Mouse (Mus musculus) CH12.LX (cell line): ENCODE measurements around the gene Pigu.

Experiments
- CTCF ChIP-seq, 2 experiments: IDR thresholded peaks in 1 of 2; conservative IDR thresholded peaks in 1 of 2; 2 replicates each; pipeline ENCODE4 v1.5.1; 2011 to 2012; ENCODE audit warnings: low read depth in 2 of 2, low read length in 2 of 2, improper control_type of control experiment in 1 of 2, inconsistent platforms in 1 of 2, mild to moderate bottlenecking in 1 of 2, moderate library complexity in 1 of 2
- EP300 ChIP-seq: IDR thresholded peaks from 2 replicates; pipeline ENCODE4 v1.6.1; 2011; ENCODE audit warnings: low read length, improper control_type of control experiment
- HCFC1 ChIP-seq: IDR thresholded peaks from 2 replicates; pipeline ENCODE4 v1.6.1; 2012; ENCODE audit warnings: low read depth, mild to moderate bottlenecking, inconsistent platforms, low read length, improper control_type of control experiment
- JUND ChIP-seq: conservative IDR thresholded peaks from 2 replicates; pipeline ENCODE4 v1.6.1; 2011; ENCODE audit warnings: low read depth, low read length, improper control_type of control experiment
- MAFK ChIP-seq: IDR thresholded peaks from 2 replicates; pipeline ENCODE4 v1.6.1; 2011; ENCODE audit warnings: low read length, improper control_type of control experiment; ENCODE audit not compliant: insufficient replicate concordance
- MAX ChIP-seq: IDR thresholded peaks from 2 replicates; pipeline ENCODE4 v1.6.1; 2011; ENCODE audit warnings: low read length, improper control_type of control experiment
- POLR2A ChIP-seq: IDR thresholded peaks from 2 replicates; pipeline ENCODE4 v1.6.1; 2011; ENCODE audit warnings: low read depth, mild to moderate bottlenecking, improper control_type of control experiment, low read length
- SMC3 ChIP-seq: IDR thresholded peaks from 2 replicates; pipeline ENCODE4 v1.6.1; 2011; ENCODE audit warnings: low read depth, low read length, improper control_type of control experiment
- TBP ChIP-seq: conservative IDR thresholded peaks from 2 replicates; pipeline ENCODE4 v1.6.1; 2011; ENCODE audit warnings: low read depth, low read length, improper control_type of control experiment
- TCF12 ChIP-seq: IDR thresholded peaks from 2 replicates; pipeline ENCODE4 v1.6.1; 2014; ENCODE audit warnings: low read depth, mild to moderate bottlenecking, inconsistent platforms, low read length, improper control_type of control experiment

DNA sequence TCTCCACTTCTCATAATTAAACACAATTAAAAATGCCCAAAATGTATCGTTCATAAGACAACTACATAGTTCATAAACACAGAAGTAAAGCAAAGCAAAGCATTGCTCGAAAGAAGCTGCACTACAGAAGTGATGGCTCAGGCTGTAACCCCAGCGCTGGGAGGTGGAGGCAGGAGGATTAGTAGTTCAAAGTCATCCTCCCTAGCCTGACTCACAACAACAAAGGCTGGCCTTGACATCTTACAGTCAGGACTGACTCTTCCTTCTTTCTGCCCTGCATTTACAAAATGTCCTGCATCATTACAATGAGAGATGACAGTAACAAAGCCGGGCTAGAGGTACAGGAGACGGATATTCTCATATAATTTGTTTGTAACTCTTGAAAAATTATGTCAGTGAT lies 29.3 kb downstream of the Pigu start:
- TF ChIP-seq MAX: no peak
- TF ChIP-seq SMC3: no peak
- no peak for TF ChIP-seq JUND
- TF ChIP-seq CTCF (conservative IDR thresholded peaks at IDR 0.05 in 1 of 2, IDR thresholded peaks at IDR 0.05 in 1 of 2; ENCODE audit: low read depth in 2 of 2, low read length in 2 of 2): no peak
- no peak for TF ChIP-seq POLR2A
- TF ChIP-seq TBP: no peak
- TF ChIP-seq MAFK: no peak
- TF ChIP-seq TCF12: no peak
- no peak for TF ChIP-seq HCFC1
- no peak for TF ChIP-seq EP300
